Mouse (Mus musculus): ENCODE results near the gene Med4.

DNA sequence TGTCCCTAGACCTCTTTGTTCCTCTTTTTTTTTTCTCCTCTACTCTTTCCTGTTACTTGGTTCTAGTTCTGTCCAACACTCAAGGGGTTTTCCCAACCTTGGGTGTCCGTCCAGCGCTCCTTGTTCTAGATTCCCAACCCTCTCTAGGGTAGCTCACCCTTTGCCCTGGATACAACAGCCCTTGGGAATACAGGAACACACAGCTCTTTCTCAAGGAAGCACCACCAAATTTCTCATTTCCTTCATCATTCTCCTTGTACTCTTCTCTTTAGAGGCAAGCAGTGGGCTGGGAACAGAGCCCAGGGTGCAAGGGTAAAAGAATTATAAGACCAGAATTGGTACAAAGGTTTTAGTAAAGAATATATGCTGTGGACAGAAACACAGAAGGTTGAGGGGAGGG is 25.8 kb downstream of the Med4 start:
- TF ChIP-seq POLR2A (IDR thresholded peaks at IDR 0.05; ENCODE audit: insufficient read depth, low read depth, low read length) (no peak), CTCF (IDR thresholded peaks at IDR 0.05; ENCODE audit: insufficient read depth, low read depth, low read length) (no peak)
